Mouse (Mus musculus) layer of hippocampus, postnatal 10 days (tissue): Measurements from ENCODE around the gene Hspb11. TPM values are rescaled to one million over a fixed set of nuclear protein-coding genes. Genes with fewer than 3 reads are reported as not detected.

Experiments
- DNase-seq, 2 experiments: peaks; one replicate each; pipeline ENCODE4 v3.0.0; 2021; ENCODE audit warnings: low spot score in 2 of 2
- total RNA-seq, 2 experiments: library from RNA; stranded (reverse); gene quantifications; 2 replicates each; pipeline ENCODE4 v1.2.3; 2021

Gene Hspb11
- total RNA-seq, 2 experiments from 2014 or later: 21.1 to 22.4 TPM

- DNase-seq: no peak
Observed at GRCm38 (mm10) chr4:107249471-107249870, 3.9 kb upstream of the Hspb11 start.

DNA sequence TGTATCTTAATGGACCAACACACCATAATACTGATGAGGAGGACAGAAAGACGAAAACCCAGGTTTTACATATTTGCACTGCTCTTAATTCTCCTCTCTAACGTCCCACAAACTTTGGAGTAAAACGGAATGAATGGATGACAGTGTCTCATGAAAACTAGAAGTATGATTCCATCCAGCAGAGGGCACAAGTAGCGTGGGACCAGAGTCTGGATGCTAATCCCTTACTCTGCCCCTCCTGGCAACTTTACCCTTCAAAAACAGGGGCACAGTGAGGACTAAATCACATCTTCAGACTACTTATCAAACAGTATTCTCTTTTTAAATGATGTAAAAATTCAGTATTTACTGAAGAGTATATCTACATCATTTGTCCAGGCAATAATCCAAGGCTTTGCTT is 2.9 kb upstream of the Hspb11 start:
- peak; percentile 39 to 56 for DNase-seq

DNA sequence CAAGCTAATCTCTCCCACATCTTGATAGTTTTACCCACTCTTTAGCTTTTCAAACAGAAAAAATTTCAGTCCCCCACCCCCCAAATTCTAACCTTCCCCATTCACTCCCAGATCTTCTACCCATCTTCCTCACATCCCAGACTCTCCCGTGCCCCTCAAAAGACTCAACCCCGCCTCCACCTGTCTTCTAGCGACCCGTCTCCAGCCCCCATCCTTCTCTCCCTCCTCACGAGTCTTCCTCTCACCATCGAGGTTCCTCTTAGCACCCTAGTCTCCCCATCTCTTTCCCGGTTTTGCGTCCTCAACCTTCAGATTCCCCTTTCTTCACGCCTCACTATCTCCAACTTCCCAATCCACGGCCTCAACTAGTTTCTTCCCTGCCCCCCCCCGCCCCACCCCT is 871 bp upstream of the Hspb11 start:
- DNase-seq: no peak

DNA sequence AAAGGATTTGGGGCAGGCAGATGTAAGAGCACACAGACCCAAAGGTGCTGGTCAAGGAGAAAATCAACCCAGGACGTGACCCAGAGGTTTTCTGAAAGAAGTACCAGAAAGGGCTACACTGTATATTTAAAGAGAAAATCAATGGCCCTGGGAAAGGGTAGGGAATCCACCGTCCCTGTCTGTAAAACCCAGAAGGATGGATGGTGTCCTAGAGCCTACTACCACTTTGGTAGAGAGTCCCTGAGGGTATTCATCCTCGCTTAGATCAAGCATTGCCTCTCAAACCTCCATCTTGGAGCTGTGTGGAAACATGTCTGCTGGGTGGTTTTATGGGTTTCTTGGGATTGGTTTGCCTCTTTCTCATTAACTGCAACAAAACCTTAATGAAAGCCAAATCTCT is 1.0 kb downstream of the Hspb11 start:
- DNase-seq: no peak

DNA sequence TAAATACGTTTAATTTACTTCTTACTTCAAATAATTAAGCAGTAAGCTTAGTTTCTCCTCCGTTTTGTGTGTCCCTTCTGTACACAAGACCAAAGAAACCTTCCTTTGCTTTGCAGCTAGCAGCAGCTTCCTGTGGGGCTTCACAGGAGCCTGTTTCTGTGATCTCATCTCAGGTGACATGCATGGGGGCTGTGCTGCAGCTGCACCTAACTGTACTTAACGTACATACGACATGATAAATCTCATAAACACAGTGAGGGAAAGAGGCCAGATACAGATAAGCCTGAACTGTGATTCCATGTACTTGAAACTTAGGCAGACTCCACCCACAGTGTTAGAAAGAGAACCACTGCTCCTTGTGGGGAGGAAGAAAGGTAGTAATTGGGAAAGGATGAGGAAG is 6.6 kb downstream of the Hspb11 start:
- DNase-seq: no peak

DNA sequence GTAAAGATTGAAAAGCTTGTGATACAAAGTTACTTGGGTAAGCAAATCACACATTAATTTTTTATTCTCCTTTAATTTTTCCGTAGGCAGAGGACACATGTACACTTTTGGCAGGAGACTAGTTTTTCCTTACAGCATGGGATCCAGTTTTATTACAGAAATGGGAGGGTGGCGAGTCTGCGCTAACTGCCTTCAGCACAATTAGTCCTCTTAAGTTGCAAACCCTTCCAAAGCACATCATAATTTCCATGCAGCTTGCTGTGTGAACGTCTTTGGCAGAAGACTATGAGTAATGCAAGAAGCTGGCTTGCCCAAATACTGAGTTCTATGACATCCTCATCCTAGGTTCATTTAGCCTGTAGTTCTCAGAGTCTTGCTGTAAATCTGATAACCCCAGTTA is 20.3 kb downstream of the Hspb11 start:
- DNase-seq: no peak

DNA sequence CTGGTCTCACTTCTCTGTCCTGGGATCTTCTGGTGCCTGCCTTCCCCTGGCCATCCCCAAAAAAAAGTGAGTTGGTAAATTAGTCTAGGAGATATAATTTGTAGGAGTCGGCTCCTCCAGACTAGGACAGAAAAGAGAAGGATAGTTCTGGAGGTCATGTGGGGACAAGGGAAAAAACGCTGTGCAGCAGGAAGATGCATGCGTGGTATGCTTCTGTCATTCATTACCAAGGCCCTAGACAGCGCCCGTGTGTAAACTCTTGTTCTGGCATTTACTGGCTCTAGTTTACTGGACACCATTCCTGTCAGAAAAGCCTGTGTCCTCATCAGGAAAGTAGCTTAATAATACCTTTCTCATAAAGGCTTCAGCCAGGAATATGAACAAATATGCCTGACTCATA is 21.1 kb downstream of the Hspb11 start:
- no peak for DNase-seq

- no peak for DNase-seq
Observed at GRCm38 (mm10) chr4:107278188-107278707, 24.9 kb downstream of the Hspb11 start.

- no peak for DNase-seq
Observed at GRCm38 (mm10) chr4:107280843-107281475, 27.6 kb downstream of the Hspb11 start.

GRCm38 (mm10) chr4:107285446-107286200 is 32.2 kb downstream of the Hspb11 start:
- no peak for DNase-seq

DNA sequence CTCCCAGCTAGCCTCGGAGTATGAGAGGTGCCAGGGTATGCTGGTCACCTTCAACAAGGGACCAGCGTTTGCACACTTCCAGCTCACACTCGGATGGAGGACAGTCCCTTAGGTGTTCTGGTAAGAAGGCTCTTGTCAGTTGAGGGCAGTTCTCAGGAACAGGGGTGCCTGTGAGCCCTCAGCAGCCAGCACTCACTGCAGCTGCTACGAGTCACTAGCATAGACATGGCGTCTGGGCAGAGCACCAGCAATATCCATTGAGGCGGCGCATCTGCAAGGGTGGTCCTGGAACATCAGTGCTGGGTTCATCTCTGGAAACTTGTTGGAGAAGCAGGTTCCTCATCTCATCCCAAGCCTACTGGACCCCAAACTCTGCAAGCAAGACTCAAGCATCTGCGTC is 33.0 kb downstream of the Hspb11 start:
- no peak for DNase-seq

GRCm38 (mm10) chr4:107287517-107287916 is 34.1 kb downstream of the Hspb11 start:
- no peak for DNase-seq

GRCm38 (mm10) chr4:107291611-107292272 is 38.3 kb downstream of the Hspb11 start:
- DNase-seq: no peak

- DNase-seq: no peak
Observed at GRCm38 (mm10) chr4:107292273-107292662, 38.9 kb downstream of the Hspb11 start.

DNA sequence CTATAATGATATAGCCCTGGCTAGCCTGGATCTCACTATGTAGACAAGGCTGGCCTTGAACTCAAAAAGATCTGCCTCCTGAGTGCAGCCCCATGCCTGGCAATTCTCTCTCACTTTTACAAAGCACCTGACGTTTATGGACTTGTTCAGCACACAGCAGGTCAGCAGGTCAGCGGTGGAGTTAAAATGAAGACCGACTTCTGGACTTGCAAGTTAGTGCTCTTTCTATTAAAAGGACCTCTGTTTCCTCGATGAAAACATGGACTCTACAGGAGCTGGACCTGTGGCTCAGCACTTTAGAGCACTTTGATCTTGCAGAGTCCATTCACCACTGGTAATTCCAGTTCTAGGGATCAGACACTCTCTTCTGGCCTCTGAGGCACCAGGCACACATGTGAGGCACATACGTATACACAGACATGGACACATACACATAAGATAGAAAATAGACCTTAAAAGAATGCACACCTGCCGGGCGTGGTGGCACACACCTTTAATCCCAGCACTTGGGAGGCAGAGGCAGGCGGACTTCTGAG is 44.7 kb downstream of the Hspb11 start:
- no peak for DNase-seq

GRCm38 (mm10) chr4:107299779-107300340 is 46.5 kb downstream of the Hspb11 start:
- no peak for DNase-seq

- DNase-seq: no peak
Observed at GRCm38 (mm10) chr4:107300371-107300770, 47.0 kb downstream of the Hspb11 start.

DNA sequence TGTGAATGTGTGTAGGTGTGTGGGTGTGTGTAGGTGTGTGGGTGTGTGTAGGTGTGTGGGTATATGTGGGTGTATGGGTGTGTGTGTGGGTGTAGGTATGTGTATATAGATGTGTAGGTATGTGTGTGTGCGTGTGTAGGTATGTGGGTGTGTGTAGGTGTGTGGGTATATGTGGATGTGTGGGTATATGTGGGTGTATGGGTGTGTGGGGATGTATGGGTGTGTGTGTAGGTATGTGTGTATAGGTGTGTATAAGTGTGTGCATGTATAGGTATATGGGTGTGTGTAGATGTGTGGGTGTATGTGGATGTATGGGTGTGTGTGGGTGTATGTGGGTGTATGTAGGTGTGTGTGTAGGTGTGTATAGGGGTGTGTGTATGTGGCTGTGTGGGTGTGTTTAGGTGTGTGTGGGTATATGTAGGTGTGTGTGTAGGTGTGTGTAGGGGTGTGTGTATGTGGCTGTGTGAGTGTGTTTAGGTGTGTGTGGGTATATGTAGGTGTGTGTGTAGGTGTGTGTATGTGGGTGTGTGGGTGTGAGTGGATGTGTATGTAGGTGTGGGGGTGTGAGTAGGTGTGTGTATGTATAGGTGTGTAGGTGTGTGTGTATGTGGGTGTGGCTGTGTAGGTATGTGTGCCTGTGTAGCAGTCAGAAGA is 47.6 kb downstream of the Hspb11 start:
- DNase-seq: no peak

GRCm38 (mm10) chr4:107302221-107302620 is 48.8 kb downstream of the Hspb11 start:
- DNase-seq: no peak

GRCm38 (mm10) chr4:107302832-107303231 is 49.4 kb downstream of the Hspb11 start:
- DNase-seq: no peak

DNA sequence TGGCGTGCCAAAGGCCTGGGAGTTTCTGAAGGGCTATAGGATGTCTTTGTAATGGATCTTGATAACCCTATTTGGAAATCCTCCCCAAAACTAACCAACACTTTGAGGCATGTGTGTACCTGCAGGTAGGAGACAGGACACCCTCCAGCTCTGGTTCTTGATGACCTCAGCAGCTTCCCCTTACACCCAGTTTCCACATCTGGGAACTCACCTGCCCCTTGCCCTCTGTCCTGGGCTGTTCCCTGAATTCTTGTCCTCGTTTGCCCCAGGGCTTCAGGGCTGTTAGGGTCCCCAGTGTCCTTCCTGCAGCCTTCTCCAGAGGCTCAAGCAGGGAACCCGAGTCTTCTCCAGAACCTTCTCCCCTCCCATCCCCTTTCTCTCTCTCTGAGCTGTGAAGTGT is 50.1 kb downstream of the Hspb11 start:
- DNase-seq: no peak
